Mouse (Mus musculus) heart, embryonic 15.5 days (tissue): ENCODE results near the gene Gm11037. TPM values are rescaled to one million over a fixed set of nuclear protein-coding genes. Genes with fewer than 3 reads are reported as not detected.

Source experiments
- polyA plus RNA-seq: library from polyadenylated mRNA; unstranded; fragments of >200 nt; fragmentation: Nextera tagmentation; extraction: Ambion mirVana; gene quantifications from 2 replicates; pipeline ENCODE4 v1.2.1, GENCODE M21; 2015

The Gm11037 gene
- polyA plus RNA-seq, 1 experiment from 2014 or later, result not detected

Other genes starting within 250 kb of the Gm11037 start
- 49.2 and 50.9 TPM in 2 replicates for gene 4930402H24Rik, start 227.1 kb upstream of the Gm11037 start, polyA plus RNA-seq
- gene Atrn, start 227.0 kb upstream of the Gm11037 start, polyA plus RNA-seq, result 4.0 and 5.5 TPM in 2 replicates
- 2.8 and 4.7 TPM in 2 replicates for gene Gfra4, start 90.4 kb upstream of the Gm11037 start, polyA plus RNA-seq
- 13.5 and 16.5 TPM in 2 replicates for gene Adam33, start 69.7 kb upstream of the Gm11037 start, polyA plus RNA-seq
- gene Siglec1, start 46.7 kb upstream of the Gm11037 start, polyA plus RNA-seq, result 0.43 and 0.61 TPM in 2 replicates
- gene Hspa12b, start 6.2 kb upstream of the Gm11037 start, polyA plus RNA-seq, result 10.0 and 11.4 TPM in 2 replicates
- gene 1700037H04Rik, start 26.6 kb downstream of the Gm11037 start, polyA plus RNA-seq, result 59.5 and 71.3 TPM in 2 replicates
- gene Cenpb, start 46.6 kb downstream of the Gm11037 start, polyA plus RNA-seq, result 7.5 and 10.7 TPM in 2 replicates
- gene Cdc25b, start 53.5 kb downstream of the Gm11037 start, polyA plus RNA-seq, result 49.9 and 61.4 TPM in 2 replicates
- gene Spef1, start 53.8 kb downstream of the Gm11037 start, polyA plus RNA-seq, result 1.9 and 2.0 TPM in 2 replicates
- gene Ap5s1, start 73.6 kb downstream of the Gm11037 start, polyA plus RNA-seq, result 35.5 and 40.2 TPM in 2 replicates
- gene Mavs, start 100.6 kb downstream of the Gm11037 start, polyA plus RNA-seq, result 21.9 and 26.0 TPM in 2 replicates
- gene Pank2, start 129.0 kb downstream of the Gm11037 start, polyA plus RNA-seq, result 24.2 and 24.4 TPM in 2 replicates
- gene Rnf24, start 219.4 kb downstream of the Gm11037 start, polyA plus RNA-seq, result 2.0 and 2.3 TPM in 2 replicates